Mouse (Mus musculus): ENCODE data around the gene Aak1. TPM values are rescaled to one million over a fixed set of nuclear protein-coding genes. Genes with fewer than 3 reads are reported as not detected.

Aak1 gene
- total and polyA plus RNA-seq, 3 experiments, result 2.8 to 21.0 (median 7.1) TPM

DNA sequence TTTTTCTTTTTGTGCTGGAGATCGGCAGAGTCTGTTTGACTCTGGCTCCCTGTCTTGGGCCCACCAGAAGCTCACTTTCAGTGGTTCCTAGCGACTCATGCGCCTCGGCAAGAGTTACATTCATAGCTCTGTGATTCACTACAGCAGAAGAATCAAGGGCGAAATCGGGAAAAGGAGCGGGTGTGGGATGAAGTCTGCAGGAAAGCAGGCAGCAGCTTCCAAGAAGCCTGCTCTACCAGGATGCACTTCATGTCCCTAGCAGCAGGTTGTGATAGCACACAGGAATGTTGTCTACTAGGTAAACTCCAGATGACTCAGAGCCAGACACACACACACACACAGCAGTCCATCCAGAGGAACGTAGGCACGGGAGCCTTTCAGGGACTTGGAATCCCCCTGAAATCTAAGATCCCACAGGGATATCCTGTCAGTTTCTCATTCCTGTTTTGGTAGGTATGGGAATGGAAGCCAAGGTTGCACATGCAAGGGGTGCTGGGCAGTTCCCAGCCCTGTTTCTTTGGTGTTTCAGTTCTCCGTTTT, 202.6 kb downstream of the Aak1 start:
- no peak overlapping the region for H3K9ac ChIP-seq (ENCODE audit: insufficient read depth, low read depth)
- no peaks in the 10 kb centered on the region for H3K9me3 ChIP-seq (replicated peaks; ENCODE audit: low read length)
- peak overlapping the region; percentile 61 for H3K4me2 ChIP-seq (ENCODE audit: insufficient read depth, low read depth, poor library complexity, severe bottlenecking)
- H3K36me3 ChIP-seq (replicated peaks in 1 of 2; ENCODE audit: control insufficient read depth in 1 of 2, insufficient read depth in 1 of 2, low read length in 1 of 2), result peaks cover 33 to 75% of the 10 kb centered on the region in 2 experiments
- H3K27ac ChIP-seq (ENCODE audit: insufficient read depth, low read depth), result peak overlapping the region; percentile 18
- no peak for TF ChIP-seq CHD1 (IDR thresholded peaks at IDR 0.05; ENCODE audit: low read depth, low read length)
- TF ChIP-seq MEF2A (IDR thresholded peaks at IDR 0.05; ENCODE audit: borderline replicate concordance, low read depth, low read length), result no peak; the same call in 1 of the 2 replicates
- TF ChIP-seq MAX (IDR thresholded peaks at IDR 0.05; ENCODE audit: low read length), result no peak
- TF ChIP-seq RCOR1 (conservative IDR thresholded peaks at IDR 0.05; ENCODE audit: low read depth, low read length), result 0 out of 2 replicates have a peak, but pooled peaks have one; percentile 7
- peak; percentile 63; the same call in 1 of the 2 replicates for TF ChIP-seq IRF4 (IDR thresholded peaks at IDR 0.05; ENCODE audit: low read depth, low read length)
- TF ChIP-seq MXI1 (IDR thresholded peaks at IDR 0.05; ENCODE audit: low read depth, low read length), result no peak
- TF ChIP-seq UBTF (IDR thresholded peaks at IDR 0.05; ENCODE audit: low read depth, low read length), result no peak
- no peak for TF ChIP-seq NRF1 (IDR thresholded peaks at IDR 0.05; ENCODE audit: low read depth, low read length)
- TF ChIP-seq BHLHE40 (IDR thresholded peaks at IDR 0.05; ENCODE audit: low read depth, low read length), result peak; percentile 64
- no peak for DNase-seq (ENCODE audit: extremely low read depth)
- H3K27me3 ChIP-seq (replicated peaks), result no peaks in the 10 kb centered on the region
- dilution Hi-C loops (cut with MboI; ENCODE audit: extremely low pct_ligation_motif_present, extremely low pct_unique_long_range_greater_than_20kb, low sequenced_read_pairs) (no loop called here), in situ Hi-C loops (cut with MboI; ENCODE audit: low pct_ligation_motif_present, low pct_unique_long_range_greater_than_20kb, low sequenced_read_pairs) (no loop called here)
- no peak overlapping the region for H3K4me3 ChIP-seq (replicated peaks in 1 of 3; ENCODE audit: low read depth in 2 of 3, low read length in 2 of 3, poor library complexity in 1 of 3)
- H3K4me1 ChIP-seq (ENCODE audit: control insufficient read depth in 1 of 2, insufficient read depth in 2 of 2), result peaks cover 26 to 49% of the 10 kb centered on the region in 2 experiments
- H3K79me2 ChIP-seq (replicated peaks; ENCODE audit: control insufficient read depth, extremely low read depth, insufficient read depth, poor library complexity, severe bottlenecking), result peaks cover 4% of the 10 kb centered on the region; the same call in 1 of the 2 replicates

Other genes starting within 250 kb of the Aak1 start
- gene Asprv1, start 221.4 kb upstream of the Aak1 start, total RNA-seq (2012; rRNA removed), result 0.13 TPM in 1 of 2 replicates, not detected in the other
- gene Asprv1, start 221.4 kb upstream of the Aak1 start, total RNA-seq (2014; rRNA removed), result 0.24 TPM in 1 of 2 replicates, not detected in the other
- 0.16 TPM in 1 of 2 replicates, not detected in the other for gene Asprv1, start 221.4 kb upstream of the Aak1 start, polyA plus RNA-seq (2012; ENCODE audit: insufficient read length, low read depth)
- 0.88 and 1.6 TPM in 2 replicates for gene Mxd1, start 180.4 kb upstream of the Aak1 start, total RNA-seq (2012; rRNA removed)
- 0.45 and 0.50 TPM in 2 replicates for gene Mxd1, start 180.4 kb upstream of the Aak1 start, total RNA-seq (2014; rRNA removed)
- 0.90 and 0.97 TPM in 2 replicates for gene Mxd1, start 180.4 kb upstream of the Aak1 start, polyA plus RNA-seq (2012; ENCODE audit: insufficient read length, low read depth)
- gene Snrnp27, start 165.0 kb upstream of the Aak1 start, total RNA-seq (2012; rRNA removed), result 63.1 and 65.0 TPM in 2 replicates
- 72.7 and 74.2 TPM in 2 replicates for gene Snrnp27, start 165.0 kb upstream of the Aak1 start, total RNA-seq (2014; rRNA removed)
- 97.9 and 132 TPM in 2 replicates for gene Snrnp27, start 165.0 kb upstream of the Aak1 start, polyA plus RNA-seq (2012; ENCODE audit: insufficient read length, low read depth)
- 7.8 and 8.4 TPM in 2 replicates for gene Gmcl1, start 116.1 kb upstream of the Aak1 start, total RNA-seq (2012; rRNA removed)
- 9.5 and 10.4 TPM in 2 replicates for gene Gmcl1, start 116.1 kb upstream of the Aak1 start, total RNA-seq (2014; rRNA removed)
- 8.8 and 9.9 TPM in 2 replicates for gene Gmcl1, start 116.1 kb upstream of the Aak1 start, polyA plus RNA-seq (2012; ENCODE audit: insufficient read length, low read depth)
- gene Anxa4, start 55.9 kb upstream of the Aak1 start, total RNA-seq (2012; rRNA removed), result 10.7 and 10.8 TPM in 2 replicates
- 17.1 and 18.4 TPM in 2 replicates for gene Anxa4, start 55.9 kb upstream of the Aak1 start, total RNA-seq (2014; rRNA removed)
- 13.7 and 18.1 TPM in 2 replicates for gene Anxa4, start 55.9 kb upstream of the Aak1 start, polyA plus RNA-seq (2012; ENCODE audit: insufficient read length, low read depth)
- gene Nfu1, start 159.7 kb downstream of the Aak1 start, total RNA-seq (2012; rRNA removed), result 93.8 and 109 TPM in 2 replicates
- 148 and 195 TPM in 2 replicates for gene Nfu1, start 159.7 kb downstream of the Aak1 start, total RNA-seq (2014; rRNA removed)
- gene Nfu1, start 159.7 kb downstream of the Aak1 start, polyA plus RNA-seq (2012; ENCODE audit: insufficient read length, low read depth), result 133 and 146 TPM in 2 replicates
- 32.1 and 32.6 TPM in 2 replicates for gene Gfpt1, start 193.3 kb downstream of the Aak1 start, total RNA-seq (2012; rRNA removed)
- 22.8 and 24.9 TPM in 2 replicates for gene Gfpt1, start 193.3 kb downstream of the Aak1 start, total RNA-seq (2014; rRNA removed)
- 34.8 and 35.3 TPM in 2 replicates for gene Gfpt1, start 193.3 kb downstream of the Aak1 start, polyA plus RNA-seq (2012; ENCODE audit: insufficient read length, low read depth)